Mouse (Mus musculus) ES-CJ7 (cell line): ENCODE data around the gene Plcb4.

Experiments
- DNase-seq: peaks from one replicate; pipeline ENCODE4 v3.0.0; 2011; ENCODE audit warnings: low read depth, low spot score

Gene Plcb4

DNA sequence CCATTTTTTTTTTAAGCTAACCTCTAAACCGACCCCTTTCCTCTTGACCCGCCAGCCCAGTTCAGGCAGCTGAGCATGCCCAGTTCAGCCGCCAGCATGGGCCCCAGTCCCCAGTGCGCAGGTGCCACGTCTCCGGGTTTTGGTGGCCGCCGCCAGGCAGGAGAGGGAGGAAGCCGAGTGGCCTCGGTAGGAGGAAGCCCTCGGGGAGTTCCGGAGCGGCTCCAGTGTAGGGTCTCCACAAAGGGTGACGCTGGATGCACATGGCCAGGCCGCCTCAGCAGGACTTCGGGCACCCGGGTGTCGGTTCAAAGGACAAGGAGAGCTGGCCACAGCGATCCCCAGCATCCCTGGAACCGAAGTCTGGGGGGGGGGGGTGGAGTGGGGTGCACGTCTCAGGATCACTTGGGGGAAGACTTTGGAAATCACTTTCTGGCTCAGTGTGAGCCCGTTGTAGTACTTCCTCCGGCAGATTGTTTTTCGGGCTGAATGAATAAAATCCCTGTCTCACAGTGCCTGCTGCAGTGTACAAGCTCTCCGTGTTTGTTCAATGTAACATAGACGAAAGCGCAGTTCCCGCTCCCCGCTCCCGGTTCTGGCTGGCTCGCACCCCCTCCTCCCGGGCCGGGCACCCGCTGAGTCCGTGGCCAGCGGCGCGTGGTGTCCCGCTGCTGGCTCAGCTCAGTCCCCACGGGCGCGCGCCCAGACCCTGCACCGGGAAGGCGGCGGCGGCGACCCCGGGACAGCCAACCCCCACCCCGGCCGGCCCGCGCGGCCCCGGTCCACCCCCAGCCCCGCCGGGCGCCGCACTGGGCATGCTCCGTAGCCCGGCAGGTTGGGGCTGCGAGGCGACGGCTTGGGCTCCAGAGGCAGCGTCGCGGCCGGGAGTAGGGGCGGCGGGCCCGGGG is at the start of gene Plcb4:
Gene Plcb4 (plus strand): TSS at position 526 of the 905 bp plus-strand sequence.
- peak; percentile 91 for DNase-seq

DNA sequence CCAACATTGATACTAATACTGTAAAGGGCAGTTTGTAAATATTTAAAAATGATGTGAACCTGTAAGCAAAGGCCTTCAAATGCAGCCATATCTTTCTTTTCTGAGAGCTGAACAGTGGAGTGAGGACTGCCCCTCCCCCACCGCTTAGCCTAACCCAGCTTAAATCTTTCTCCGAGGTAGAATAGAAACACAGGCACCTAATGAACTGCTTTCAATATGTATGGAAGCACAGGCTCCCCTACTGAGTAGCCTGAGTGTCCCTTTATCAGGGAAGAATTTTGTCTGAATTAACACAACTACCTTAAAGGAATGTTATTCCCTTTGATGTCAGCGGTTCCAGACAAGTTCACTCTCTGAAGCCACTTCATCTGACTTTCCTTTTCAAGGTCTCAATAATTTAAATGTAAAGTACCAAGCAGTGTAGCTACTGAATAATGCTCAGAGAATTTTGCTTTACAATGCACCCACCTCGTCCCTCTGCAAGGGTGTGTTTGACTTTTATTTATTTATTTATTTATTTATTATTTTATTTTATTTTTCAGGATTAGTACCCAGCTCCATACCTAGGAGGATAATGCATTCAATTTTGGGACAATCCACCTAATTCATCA is 44.1 kb upstream of the Plcb4 start:
- peak; percentile 98 for DNase-seq

DNA sequence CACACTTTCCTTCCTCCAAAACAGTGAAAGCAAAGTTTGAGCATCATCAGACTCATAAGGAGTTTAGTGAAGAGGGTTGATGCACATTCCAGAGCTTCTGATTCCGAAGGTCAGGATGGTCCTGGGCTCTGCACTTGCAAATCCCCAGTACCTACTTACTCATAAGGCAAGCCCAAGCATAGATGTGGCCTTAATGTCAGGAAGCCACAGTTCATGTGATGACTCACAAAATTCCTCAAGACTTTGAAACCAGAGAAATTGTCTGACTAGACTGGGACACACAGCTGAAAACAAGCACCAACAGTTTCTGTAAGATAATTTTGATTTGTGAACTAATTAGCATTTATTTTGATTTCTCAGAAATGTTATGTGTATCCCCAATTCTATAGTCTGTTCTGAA is 42.7 kb upstream of the Plcb4 start:
- DNase-seq: peak; percentile 21

DNA sequence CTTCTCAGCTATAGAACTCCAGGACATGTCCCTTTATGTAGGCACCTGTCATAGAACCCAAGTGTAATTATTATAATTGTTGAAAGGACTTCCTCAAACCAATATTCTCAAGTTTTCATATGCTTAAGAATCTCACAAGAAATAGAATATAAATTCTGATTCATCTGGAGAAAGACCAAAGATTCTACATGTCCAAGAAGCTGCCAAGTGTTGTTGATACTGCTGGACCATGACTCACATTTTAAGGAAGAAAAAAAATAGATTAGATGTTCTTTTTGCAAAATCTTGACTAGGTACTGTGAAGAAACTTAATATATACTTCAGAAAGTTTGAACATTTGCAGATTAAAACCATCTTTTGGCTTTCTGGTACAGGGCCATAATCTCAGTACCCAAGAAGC is 40.3 kb upstream of the Plcb4 start:
- DNase-seq: no peak

DNA sequence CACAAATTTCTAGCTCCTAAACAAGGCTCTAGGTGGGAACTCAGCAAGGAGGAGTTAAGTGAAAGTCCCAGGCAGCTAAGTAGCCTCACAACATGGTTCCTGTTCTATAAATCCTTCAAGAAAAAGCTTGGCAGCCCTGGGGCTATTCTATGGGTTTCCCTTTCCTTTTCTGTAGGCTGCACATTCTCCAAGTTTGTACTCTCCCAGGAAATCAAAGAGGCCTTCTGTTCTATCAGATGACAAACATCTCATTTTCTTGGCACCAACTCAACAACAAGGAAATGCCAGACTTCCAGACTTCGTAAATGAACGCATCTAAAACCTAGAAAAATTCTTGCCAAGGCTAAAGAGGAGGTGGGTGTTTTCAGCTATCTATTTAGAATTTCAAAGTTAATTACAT is 38.9 kb upstream of the Plcb4 start:
- DNase-seq: no peak

DNA sequence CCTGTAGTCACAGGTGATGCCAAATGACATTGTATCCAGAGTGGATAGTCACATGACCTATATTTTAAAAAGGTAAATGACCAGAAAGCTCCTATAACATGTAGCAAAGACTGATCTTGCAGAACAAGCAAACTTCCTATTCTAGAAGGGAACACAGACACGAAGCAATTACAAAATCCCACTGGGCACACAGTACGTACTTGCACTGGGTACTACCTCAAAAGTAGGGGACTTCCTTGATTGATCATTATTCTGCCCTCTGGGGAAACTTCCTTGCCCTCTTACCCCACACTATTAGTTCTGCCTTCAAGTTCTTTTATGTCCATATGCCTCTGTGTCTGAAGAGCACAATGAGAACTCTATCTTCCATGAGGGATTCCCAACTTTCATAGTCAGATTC is 31.0 kb upstream of the Plcb4 start:
- DNase-seq: no peak

DNA sequence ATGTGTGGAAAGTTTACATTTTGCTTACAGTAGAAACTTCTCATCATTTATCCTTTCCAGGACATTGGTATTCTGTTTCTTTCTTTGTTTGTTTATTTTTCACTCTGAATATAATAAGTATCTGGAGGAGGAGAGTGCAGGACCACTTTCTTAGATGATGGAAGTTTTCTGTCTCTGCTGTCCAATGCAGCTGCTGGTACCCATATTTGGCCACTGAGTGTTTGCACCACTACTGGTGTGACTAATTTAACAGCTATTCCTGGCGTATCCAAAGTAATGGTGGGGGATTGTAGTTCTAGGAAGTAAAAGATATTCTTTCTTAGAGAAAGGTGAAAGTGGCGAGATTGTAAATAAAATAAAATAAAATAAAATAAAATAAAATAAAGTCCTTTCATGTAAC is 21.6 kb upstream of the Plcb4 start:
- DNase-seq: no peak

DNA sequence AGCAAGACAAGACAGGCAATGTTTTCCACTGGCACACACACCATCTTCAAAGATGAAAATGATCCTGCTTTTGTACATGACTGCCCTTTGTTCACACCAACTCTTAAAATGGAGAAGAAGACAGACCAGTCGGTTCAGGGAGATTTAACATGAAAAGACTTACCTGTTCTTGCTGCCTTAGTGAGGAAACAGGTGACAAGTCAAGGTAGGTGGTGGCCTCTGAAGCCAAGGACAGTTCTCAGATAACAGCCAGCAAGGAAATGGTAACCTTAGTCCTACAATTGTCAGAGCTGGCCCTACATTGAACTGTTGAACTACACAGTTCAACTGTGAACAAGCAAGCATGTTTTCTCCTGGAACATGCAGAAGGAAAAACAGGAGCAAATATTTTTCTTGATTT is 17.8 kb upstream of the Plcb4 start:
- DNase-seq: no peak

DNA sequence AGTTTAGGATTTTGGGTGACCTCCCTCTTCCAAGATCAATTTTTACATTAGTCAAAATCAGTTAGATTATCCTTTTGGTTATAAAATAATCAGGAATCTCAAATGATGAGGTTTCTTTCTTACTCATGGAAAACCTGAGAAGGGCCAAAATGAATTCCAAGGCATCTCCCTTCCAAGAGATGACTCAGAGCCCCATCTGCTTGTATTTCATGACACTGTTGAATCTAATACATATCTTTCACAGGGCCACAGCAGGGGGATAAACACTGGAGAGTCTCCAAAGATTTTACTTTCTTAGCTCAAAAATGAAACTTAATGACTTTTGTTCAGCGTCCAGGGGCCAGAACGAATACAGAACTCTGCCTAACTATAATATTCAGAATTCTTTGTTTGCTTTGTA is 17.2 kb upstream of the Plcb4 start:
- DNase-seq: no peak

DNA sequence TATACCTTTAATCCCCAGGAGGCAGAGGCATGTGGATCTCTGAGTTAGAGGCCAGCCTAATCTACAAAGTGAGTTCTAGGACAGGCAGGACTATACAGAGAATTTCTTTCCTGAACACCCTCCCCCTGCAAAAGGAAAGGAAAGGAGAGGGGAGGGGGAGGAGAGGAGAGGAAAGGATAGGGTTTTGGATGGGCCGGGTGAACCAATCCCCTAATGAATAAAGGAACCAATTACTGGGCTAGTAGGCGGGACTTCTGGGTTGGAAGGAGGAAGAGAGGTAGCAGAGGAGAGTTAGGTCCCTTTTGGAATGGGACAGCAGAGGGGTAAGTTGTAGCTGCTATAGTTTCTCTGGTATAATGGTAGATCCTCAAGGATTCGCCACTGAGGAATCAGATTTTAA is 12.6 kb upstream of the Plcb4 start:
- peak; percentile 61 for DNase-seq

DNA sequence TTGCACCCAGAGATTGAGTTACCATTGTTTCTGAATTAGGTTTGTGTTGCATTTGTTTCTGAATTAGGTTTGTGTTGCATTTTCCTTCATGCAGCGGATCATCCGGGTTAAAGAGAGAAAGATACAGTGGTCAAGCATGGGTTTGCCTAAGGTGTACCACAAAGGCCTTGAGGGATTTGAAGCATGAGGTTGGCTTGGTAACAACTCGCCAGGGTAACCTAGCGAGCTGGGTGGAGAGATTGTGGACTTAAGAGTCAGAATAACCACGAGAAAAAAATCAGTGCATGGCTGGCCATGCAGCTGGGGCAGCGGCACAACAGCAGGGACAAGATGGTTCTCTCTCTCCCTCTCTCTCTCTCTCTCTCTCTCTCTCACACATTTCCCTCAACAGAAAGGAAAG is 12.2 kb upstream of the Plcb4 start:
- no peak for DNase-seq

DNA sequence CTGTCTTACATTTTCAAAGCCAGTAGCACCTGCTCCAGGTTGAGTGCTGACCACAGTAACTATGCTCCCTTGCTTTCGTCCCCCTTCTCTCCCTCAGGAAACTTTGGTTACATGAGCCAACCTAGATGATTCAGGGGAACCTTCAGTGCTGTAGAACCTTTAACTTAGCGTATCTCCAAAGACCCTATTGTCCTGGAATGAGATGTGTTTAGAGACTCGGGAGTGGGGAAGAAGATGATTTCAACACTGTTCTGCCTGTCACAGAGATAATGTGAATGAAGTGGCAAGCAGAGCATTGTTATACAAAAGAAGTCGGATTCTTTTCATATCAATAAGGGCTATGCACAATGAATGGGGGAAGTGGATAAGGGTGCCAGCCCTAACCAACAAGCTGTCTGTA is 10.8 kb upstream of the Plcb4 start:
- no peak for DNase-seq

DNA sequence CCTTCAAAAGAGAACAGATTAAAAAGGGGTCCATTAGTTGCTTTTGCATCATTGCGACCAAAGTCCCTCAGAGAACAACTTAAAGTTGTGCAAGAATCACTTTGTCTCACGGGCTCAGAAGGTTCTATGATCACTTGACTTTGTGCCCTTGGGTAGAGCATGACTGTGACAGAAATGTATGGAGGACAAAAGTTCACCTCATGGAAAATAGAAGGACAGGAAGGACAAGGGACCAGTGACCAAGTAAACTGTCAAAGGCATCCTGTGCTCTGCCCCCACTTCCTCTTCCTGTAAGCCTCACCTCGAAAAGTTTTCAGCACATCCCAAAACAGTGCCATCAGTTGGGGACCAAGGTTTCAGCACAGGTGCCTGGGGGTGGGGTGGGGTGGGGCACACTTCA is 7.9 kb upstream of the Plcb4 start:
- DNase-seq: peak; percentile 52

DNA sequence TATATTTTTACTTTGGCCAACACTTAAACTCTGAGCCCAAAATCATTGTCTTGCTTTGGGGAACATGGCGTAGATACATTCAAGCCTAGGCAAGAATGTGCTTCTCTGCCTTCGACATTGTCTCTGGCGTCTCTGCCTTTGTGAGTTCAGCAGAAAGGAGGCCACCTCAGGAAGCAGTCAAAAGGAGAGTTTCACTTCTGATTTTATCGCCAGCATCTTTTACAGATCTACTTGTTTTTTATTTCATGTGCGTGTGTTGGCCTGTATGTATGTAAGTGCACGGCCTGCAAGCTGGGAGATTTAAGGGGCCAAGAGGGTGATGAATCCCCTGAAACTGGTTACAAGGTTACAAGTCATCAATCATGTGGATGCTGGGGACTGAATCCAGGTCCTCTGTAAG is 6.8 kb upstream of the Plcb4 start:
- no peak for DNase-seq

DNA sequence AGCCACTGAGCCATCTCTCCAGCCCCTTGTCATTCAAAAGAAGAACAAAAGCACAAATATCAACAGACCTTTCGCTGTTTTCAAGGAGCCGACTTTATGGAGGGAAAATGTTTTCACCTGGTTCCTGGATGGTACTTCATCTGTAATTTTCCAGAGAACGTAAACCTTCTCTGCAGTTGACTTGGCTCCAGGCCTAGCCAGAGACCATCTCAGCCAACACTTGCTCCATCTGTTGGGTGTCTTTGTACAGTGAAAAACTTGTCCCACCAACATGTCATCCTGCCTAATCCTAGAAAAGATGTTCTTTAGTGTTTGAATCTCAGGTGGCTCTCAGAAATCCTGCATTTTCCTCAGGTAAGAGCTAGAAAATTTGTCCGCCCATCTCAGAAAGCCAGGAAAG is 6.4 kb upstream of the Plcb4 start:
- no peak for DNase-seq

DNA sequence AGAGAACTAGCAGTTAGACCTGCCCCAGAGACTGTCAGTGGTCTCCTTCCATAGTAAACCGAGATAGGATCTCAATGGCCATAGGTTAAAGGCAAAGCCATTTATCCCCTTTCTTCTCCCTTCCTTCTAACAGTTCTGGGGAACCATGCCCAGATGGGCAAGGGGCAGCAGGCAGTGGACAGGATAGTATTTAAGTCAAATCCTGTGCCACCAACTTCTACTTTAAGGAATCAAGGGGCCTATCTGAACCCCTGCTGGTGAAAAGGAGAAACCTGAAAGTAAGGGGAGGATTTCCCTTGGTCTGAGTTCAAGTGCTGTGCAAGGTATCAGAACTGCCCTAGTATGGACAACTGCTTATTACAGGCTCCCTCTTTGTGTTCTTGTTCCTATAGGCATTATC is 2.9 kb upstream of the Plcb4 start:
- DNase-seq: no peak

DNA sequence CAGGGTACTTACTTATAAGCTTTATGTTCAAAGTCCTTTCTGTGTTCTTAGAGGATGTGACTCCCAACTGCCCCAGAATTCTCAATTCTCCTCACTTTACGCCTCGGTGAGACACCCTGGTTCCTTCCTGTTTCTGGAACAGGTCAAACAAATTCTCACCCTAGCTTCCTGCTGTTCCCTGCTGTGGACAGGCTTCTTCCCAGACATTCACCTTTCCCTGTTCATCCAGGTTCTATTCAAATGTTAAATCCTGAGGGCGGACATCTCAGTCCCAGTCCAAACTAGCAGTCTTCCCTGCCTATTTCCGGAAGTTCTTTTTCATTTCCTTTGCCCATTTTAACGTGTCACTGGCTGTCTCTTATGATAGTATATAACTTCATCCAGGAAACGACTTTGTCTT is 2.2 kb upstream of the Plcb4 start:
- peak; percentile 89 for DNase-seq

DNA sequence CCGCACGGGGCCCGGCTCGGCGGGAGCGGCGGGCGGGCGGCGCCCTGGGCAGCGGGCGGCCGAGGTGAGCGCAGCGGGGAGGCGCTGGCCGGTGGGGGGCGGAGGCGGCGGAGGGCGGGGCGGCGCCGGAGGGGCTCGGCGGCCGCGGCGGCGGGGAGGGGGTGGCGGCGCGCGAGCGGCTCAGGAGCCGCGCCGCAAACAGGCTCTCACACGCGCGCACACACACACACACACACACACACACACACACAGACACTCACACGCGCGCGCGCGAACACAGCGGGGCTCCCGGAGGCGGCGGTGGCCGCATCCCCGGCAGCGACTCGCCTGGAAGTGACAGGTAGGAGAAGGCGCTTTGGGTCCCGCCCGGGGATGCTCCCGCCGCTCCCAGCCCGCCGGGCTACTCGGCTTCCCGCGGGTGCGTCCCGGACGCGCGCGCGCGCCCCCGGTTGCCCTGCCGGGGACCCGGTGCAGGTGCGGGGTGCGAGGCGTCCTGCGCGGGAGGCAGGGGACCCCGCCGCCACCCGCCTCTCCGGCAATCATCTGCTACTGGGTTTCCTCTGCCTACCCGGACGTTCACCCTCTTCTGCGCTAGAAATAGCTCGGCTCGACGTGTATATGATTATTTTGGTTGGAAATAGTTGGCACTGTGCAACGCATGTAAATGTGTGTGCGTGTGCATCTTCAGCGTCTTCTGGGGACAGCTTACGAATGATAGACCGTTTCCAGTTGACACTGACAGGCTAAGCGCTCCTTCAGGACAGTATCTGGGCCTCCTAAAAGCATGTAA is 775 bp downstream of the Plcb4 start:
- DNase-seq: peak; percentile 65

DNA sequence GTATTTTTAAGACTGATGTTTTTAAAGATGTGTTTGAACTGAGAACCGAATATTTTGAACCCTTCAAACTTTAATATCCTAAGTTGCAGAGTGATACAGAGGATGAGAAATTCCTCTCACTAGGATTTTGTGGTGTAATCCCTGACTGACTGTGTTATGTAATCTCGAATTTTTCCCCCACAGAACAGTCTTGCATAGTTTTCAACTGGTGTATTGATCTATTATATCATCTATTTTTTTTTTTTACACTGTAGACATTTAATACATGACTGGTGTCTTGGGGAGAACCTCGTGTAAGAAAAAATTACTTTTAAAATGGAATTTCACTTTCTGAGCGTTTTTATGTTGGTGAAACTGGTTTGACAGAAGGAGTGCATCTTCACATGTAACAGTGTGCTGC is 2.0 kb downstream of the Plcb4 start:
- DNase-seq: no peak

DNA sequence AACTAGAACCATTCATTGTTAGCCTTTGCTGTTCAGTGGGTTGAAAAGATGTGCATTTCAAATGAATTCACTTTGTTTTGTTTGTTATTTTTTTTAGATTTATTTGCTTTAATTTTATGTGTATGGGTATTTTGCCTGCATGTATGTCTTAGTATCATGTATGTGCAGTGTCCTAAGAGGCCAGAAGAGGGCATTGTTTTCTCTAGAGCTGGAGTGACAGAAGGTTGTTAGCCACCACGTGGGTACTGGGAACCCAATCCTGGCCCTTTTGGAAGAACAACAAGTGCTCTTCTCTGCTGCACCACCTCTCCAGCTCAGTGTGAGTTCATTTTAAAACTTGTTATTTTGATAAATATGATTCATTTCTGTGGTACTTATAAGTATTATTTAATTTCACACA is 5.0 kb downstream of the Plcb4 start:
- DNase-seq: peak; percentile 47

DNA sequence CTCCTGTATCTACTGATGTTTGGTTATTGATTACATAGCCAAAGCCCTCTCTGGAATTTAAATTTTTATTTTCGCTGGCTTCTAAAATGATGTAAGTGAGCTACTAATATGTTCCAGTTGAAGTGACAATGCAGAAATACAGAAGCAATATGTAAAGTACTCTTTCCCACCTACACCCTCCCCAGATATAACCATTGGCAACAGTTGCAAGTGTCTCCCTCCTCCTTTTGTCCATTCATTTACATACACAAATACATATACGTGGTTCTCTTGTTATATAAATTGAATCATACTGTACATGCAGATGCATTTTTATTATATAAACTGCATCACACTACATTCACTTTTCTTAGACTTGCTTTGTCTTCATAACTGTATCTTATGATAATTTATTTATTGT is 8.7 kb downstream of the Plcb4 start:
- no peak for DNase-seq

DNA sequence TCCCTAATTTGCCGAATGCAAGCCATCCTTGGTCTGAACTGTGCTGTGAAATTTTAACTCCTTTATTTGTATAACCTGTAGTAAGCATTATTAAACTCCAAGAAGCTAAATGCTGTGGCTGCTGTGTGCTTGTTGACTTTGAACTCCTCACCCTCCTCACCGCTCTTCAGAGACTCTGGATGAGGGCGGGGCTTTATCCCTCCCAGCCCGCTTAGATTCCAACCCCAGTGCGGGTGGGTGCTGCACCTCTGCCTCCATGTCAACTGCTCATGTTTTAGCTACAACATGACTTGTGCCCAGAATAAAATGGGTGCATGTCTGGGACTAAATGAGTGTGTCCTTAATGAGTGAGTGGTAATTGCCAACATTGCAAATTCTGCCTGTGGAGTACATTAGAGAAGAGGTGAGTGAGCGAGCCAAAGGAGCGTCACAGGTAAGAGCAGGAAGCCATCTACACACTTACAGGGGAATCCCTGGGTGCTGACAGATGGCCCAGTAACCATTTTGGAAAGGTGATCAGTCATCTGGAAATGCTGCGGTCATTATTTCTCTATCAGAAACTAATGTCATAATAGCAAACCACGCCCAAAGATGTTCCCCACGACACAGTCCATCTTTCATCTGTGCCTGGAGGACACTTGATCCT is 13.8 kb downstream of the Plcb4 start:
- DNase-seq: no peak
